Mouse (Mus musculus) heart, adult 2 months (tissue): ENCODE measurements around the gene Cyp2u1.

Experiments used
- CTCF ChIP-seq: fragments of 200-600 bp; IDR thresholded peaks from 2 replicates; pipeline ENCODE4 v1.8.1; 2022; ENCODE audit warnings: antibody characterized with exemption, mild to moderate bottlenecking, moderate library complexity
- EP300 ChIP-seq: fragments of 200-500 bp; IDR thresholded peaks from 2 replicates; pipeline ENCODE4 v1.6.1; 2011; ENCODE audit warnings: low read depth, low read length, control low read depth; ENCODE audit not compliant: insufficient read depth
- POLR2A ChIP-seq: fragments of 200-500 bp; IDR thresholded peaks from 2 replicates; pipeline ENCODE4 v1.6.1; 2011; ENCODE audit warnings: mild to moderate bottlenecking, low read depth, low read length, control low read depth; ENCODE audit not compliant: insufficient read depth

DNA sequence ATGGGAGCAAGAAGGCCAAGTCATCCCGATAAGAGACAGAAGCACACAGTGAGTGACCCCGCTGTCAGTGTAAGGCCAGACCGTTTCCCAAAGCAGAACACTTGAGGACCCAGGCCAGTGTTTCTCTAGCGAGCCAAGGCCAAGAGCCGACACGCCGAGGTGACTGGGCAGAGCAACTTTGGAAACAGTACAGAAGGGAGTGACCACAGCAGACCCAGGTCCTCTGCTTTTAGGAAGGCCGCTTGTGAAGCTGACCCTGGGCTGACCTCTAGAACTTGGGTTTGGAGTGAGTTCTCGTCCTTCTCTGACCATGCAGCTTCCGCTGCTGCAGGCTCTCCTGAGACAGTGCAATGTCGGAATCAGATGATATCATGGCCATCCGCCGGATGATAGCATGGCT lies 52.0 kb downstream of the Cyp2u1 start:
- TF ChIP-seq POLR2A (no peak), CTCF (no peak), EP300 (no peak)
